Mouse (Mus musculus) testis, postnatal 14 days (tissue): Measurements from ENCODE around the gene Gm11437.

Source experiments
- DNase-seq: peaks from one replicate; pipeline ENCODE4 v3.0.0; 2021; ENCODE audit warnings: low spot score

Gene Gm11437

GRCm38 (mm10) chr11:84167046-84167526 is at the start of gene Gm11437:
Gm11437 (minus strand) TSS chr11:84167476.
- DNase-seq, result no peak

GRCm38 (mm10) chr11:84210876-84211275 is 43.6 kb upstream of the Gm11437 start:
- no peak for DNase-seq

DNA sequence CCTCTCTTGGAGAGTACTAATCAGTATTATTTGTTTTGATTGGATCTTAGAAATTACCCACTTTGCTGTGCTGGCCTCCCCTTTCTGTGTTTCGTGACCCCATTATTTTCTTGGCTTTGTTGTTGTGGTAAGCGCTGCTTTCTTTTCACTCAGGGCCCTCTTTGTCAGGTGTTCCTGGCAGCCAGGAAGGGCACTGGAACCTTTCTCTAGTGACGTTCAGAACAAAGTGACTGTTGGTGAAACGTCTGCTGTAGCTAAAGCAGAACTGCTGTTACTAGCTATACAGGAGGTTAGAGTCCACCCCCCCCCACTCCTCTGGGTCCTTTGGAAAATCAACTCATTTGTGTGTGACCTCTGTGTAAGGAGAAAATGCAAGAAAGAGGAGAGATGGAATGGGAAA is 38.5 kb upstream of the Gm11437 start:
- no peak for DNase-seq

DNA sequence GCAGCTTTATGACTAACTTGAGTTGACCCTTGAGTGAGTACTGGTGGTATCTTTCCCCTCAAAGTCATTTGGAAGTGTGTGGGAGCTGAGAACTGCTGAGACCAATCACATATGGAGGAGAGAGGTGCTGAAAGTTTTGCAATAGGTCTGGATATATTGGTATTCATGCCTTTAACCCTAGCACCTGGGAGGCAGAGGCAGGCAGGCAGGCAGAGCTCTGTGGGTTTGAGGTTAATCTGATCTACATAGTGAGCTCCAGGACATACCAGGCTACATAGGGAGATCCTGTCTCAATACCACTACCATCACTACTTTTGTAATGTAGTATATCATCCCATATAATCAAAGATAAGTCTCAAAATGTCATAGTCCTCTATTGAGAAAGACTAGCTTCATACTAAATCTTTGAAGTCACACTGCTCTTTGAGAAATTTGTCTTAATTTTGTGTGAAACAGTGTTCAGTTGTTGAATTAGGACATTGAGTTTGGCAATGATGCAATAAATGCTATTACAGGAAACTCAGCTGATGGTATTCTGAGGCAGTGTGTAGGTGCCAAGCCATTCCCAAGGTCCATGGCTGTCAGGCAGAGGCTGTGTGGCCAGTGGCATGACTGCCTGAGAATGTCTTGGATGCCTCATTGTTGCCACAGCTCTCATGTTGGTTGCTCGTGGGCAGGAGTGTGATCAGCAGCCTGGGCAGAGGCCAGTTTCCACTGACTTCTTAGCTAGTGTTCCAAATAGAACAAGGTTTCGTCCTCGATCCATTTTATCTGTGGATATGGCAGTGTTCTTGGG is 30.5 kb upstream of the Gm11437 start:
- no peak for DNase-seq

DNA sequence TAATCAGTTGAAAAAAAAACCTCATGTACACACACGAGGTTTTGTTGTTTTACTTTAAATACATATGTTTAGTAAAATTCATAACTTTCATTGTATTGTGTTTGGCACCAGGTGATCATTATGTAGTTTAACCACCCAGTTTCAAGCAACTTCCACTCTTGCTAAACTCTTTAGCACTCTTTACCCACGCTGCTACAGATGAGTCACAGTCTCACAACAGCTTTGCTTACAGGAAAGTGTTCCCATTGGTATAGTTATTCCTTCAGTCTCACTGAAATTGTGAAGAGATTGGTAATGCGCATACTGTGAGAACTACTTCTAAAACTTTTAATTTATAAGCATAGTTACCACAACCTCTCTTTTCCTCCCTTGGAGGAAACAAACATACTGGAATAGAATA is 27.5 kb upstream of the Gm11437 start:
- no peak for DNase-seq

- no peak for DNase-seq
These were observed 26.0 kb upstream of the Gm11437 start for GRCm38 (mm10) chr11:84193249-84193648.

GRCm38 (mm10) chr11:84190581-84191233 is 23.4 kb upstream of the Gm11437 start:
- no peak for DNase-seq

GRCm38 (mm10) chr11:84188530-84188929 is 21.3 kb upstream of the Gm11437 start:
- no peak for DNase-seq

GRCm38 (mm10) chr11:84181286-84181685 is 14.0 kb upstream of the Gm11437 start:
- no peak for DNase-seq

DNA sequence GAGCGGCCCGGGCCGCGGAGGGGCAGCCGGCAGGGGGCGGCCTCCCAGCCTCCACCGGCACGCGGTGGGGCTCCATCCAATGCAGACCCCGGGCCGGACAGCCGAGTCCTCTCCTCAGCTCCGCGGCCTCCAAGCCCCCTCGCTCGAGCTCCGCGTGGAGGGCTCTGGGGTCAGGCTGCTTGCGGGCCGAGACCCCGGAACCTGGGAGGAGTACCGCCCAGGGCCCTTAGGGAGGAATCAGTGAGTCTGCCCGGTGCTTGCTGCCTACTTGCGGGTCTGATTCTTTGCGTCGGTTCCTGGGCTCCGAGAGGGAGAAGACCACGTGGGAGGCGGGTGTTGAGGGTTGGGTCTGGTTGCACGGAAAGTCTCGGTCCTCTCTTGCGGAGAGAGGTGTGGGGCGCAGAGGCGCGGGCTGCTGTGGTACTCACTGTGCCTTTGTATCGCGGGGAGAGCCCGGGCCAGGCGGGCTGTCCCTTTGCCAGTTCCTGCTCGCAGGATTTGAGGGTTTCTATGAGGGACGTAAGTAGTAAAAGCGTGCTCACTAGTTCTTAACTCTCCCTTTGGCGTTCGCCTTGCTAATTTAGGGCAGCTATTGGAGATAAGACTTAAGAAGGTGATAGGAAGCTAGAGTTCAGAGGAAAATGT is 12.8 kb upstream of the Gm11437 start:
- DNase-seq, result peak; percentile 86

DNA sequence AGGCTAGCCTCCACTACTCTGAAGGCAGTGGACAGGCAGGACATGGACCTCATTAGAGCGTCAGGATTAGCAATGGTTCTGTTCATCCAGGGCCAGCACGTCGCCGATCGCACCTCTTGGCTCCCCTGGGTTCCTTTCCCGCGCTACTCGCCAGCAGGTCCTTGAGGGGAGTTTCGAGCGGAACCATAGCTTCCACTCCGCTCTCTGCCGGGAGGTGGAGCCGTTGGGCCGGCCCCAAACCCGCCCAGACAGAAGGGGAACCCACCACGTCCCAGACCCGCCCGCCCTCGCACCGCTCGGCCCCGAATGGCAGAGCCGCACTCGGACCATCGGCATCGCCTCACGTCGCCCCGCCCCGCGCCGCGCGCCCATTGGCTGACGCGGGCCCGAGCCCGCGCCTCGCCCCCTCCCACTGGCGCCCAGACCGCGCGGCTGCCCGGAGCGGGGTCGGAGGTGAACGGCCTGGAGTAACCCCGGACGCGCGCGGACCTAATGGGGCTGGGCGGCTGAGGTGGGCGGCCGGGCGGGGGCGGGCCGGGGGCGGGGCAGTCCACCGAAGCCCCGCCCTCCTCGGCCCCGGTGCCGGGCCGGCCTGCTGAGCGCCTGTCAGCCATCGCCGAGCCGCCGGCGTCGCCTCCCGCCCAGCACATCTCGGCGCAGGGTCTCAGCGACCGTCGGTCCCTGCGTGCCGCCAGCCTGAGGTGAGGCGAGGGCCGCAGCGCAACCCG is 12.1 kb upstream of the Gm11437 start:
- peak; percentile 96 for DNase-seq

- DNase-seq, result no peak
These were observed 11.3 kb upstream of the Gm11437 start for GRCm38 (mm10) chr11:84178571-84178970.

DNA sequence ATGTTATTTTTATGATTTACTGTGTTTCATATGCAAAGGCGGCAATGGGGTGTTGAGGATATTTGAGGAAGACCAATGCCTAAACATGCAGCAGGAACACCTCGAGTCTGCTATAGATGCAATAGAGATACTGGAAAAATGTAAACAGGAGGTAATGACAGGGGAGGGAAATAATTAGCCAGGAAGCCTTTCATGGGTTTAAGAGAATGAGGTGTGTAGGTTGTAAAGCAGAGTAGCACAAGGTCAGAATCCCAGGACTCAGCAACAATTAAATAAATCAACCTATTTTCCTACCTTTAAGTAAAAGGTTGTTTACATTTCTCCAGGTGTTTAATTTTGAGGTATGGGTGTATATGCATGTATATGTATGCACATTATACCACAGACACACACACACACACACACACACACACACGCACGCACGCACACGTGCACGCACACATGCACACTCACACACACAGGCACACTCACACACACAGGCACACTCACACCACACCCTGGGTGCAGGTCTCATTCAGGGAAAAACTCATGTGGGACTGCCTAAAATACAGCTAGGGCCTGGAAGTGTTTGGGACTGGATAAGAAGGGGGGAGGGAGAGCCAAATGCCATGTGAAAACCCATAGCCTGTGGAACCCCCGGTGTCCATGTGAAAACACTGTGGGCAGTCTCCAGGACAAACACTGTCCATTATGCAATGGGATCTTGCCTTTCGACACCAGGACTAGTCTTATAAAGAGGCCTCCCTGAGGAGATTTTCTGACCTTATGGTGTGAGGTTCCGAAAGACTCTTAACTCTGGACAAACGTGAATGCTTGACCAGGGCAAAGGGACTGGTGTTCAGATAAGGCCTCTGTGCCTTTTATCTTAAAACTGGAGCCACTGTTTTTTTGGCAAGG is 5.5 kb upstream of the Gm11437 start:
- no peak for DNase-seq

DNA sequence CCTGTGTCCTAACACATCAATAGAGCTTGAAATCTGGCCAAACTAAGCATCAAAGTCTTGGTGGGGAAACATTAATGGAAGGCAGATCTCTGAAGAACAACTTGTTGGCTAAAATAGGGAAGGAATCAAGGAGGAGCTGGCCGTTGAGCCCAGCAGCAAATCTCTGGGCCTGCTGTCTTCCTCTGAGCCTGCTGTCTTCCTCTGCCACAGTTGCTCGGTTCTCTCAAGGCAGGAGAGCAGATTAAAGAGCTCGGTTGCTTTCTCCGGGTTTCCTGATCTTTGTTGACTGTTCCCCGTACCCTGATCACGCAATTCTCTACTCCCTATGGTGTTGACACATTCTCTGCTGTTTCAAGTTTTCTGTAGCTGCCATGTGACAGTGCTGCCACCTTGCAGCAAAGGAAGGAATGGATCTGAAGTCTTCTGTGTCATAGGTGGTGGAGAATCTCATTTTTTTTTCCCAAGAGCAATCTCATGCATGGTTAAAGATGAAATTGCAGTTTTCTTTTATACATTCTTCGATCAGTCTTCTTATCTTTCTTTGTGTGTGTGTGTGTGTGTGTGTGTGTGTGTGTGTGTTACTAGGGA is 1.5 kb upstream of the Gm11437 start:
- DNase-seq, result no peak

DNA sequence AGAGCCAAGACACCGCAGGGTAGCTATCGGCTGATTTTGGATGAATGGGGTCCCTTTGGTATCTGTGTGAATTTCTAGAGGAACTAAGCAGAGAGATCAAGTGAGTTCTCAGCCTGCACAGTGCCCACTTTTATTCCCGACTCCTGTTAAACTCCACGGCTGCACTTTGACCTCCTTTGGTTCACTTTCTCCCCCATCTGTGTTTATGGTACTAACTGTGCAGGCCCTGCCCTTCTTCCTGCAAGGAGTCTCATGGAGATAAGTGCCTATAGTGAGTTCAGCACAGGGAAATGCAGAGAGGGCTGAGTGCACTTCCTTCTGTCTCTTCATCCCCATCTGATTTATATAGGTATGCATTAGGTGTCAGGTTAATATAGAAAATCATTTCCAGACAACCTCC is 2.7 kb downstream of the Gm11437 start:
- DNase-seq, result no peak

- no peak for DNase-seq
These were observed 3.2 kb downstream of the Gm11437 start for GRCm38 (mm10) chr11:84164123-84164522.

GRCm38 (mm10) chr11:84156535-84157262 is 10.6 kb downstream of the Gm11437 start:
- no peak for DNase-seq

GRCm38 (mm10) chr11:84150884-84151283 is 16.4 kb downstream of the Gm11437 start:
- no peak for DNase-seq

DNA sequence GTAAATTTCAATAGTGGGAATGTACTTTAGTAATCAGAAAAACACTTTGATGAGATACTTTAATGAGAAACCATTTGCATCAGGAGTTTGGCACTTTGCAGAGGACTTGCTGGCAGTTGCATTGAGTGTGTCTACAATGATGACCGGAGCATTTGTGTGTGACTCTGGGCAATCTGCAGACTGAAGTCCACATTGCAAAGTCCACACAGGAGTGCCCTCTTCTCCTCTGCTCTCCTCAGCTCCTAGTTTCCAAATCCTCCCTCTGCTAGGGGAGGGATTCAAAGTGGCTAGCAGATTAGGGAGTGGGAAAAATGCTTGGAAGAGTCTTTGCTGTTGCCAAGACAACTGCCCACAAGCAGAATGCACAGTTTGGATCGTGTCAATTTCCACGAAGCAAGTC is 21.2 kb downstream of the Gm11437 start:
- DNase-seq, result no peak

- no peak for DNase-seq
These were observed 22.0 kb downstream of the Gm11437 start for GRCm38 (mm10) chr11:84145201-84145798.
